Mouse (Mus musculus) hindlimb bud, embryonic 11.5 days (tissue): ENCODE measurements around the gene Wipf1.

Experiments
- DNase-seq: peaks from one replicate; pipeline ENCODE4 v3.0.0-alpha.2; 2012; ENCODE audit warnings: low read depth, low spot score; ENCODE audit errors: extremely low spot score

Gene Wipf1

DNA sequence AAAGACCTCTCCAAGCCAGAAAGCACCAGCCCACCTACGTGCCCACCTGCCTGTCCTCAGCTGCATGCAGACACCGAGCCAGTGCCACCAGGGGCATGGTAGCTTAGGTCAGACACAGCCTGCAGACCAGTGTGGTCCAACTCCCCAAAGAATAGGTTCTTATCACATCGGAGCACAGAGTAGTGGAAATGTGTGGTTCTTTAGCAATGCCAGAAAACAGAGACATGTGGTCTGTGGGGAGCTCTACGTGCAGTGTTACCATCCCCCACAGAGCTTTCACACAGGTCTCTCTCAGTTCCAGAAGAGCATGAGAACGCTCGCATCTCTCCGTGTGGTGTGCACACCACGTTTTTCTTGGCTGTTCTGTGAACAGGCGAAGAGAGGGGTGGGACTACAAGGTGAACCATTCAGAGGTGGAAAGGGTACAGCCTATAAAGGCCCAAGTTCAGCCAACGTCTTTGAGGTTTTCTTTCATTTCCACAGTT lies 59.3 kb downstream of the Wipf1 start:
- DNase-seq = no peak

DNA sequence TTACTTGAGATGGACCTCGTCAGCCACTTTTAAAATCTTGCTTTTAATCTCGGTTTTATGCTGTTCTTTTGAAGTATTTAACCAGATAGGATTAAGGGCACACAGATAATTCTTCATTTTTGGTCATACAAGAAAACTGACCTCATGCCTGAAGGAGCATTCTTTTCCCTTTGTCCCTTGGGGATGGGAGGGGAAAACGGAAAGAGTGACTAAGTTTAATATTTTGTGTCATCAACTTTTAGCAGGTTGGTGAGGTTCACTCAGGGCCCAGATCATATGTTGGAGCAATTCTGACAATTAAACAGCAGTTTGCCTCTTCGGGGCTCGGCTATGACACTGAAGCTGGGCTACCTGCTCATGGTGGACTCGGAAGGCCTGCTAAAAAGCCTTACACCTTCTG lies 60.0 kb downstream of the Wipf1 start:
- no peak for DNase-seq

DNA sequence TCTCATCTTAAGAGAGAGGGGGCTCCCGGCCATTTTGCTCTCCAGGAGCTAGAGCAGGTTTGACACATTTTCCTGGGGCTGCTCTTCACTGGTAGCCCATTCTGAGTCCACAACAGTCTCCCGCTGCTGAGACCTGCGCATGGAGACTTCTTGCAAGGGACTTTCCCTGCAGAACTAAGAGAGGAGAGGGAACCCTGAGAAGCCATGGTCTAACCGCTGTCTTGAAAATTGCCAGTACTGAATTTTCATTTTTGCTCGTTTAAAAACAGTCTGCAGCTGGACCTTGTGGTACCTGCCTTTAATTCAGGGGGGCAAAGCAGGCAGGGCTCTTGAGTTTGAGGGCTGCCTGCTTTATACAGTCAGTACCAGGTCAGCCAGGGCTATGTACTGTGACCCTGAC lies 60.5 kb downstream of the Wipf1 start:
- no peak for DNase-seq

DNA sequence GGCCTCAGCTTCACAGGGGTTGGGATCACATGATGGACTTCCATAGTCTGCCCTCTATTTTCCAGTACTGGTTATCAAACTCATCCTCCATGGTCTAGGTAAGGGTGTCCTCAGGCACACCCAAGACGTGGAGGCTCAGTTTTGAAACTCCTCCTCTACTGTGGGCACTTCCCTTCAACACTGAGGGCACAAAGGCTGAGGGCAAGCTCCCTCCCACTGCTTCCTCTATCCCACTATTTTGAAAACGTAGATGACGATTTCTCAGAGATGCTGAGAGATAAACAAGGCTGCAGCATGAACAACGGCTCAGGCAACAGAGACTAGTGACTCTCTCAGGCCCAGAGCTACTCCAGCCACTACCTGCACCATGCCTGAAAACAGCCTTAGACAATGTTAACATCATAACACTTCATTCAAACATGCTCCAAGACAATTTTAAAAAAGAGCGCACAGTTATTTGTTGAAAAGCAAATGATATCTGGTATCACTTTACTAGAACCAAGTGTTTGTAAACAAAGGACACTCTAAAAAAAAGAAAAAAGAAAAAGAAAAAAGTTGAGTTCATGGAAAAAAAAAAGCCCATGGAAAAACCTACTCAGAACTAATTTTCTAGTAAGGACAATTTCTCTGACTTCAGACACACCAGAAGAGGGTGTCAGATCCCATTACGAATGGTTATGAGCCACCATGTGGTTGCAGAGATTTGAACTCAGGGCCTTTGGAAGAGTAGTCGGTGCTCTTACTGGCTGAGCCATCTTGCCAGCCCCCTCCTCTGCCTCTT lies 62.3 kb downstream of the Wipf1 start:
- DNase-seq = no peak

DNA sequence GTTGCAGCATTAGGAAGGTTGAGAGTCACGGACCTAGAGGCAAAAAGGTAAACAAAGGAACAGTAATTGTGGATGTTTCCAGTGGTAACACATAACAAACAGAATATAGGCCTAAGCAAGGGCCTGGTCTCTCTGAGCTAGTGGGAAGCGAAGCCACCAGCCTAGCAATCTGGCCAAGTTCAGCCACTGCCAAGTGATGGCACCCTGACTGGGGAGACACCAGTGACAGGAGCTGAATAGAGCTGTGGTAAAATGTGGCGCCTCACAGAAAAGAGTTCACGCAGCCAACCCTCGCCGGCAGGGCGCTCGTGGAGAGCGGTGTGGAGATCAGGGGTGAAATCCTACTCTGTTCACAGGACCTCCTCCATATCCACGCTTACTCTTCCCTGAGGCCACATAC lies 63.1 kb downstream of the Wipf1 start:
- DNase-seq = no peak

DNA sequence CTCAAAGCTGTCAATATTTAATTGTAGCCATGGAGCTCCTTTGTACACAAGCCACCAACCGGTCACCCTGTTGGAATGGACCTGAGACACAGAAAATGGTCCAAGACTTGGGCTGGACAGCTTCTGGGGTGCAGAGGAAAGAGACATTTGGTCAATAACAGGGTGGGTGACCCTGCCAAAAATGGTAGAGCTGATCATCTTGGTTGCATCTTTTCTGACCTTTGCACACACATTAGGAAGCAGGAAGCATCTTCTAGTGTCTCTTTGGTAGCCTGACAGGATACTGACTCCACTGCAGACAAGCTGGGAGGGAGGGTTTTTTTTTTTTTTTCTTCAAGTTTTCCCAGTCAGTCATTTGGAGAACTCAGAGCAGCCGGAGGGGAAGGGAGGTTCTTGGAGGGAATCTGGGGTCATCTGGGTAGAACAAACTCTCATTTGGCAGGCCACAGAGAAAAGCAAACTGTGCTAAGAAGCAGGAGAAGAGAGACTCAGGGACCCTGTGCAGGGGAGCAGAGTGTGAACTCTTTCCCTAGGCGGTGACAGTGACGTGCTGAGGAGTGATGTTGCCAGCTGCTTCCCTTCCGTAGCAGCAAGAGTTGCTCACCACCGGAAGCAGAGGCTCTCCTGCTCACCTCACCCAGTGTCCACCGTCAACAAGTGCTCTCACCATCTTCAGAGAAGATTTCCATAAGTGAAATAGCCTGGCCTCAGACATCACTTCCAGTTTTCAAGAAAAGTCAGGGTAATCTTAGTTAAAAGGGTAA lies 65.9 kb downstream of the Wipf1 start:
- no peak for DNase-seq

DNA sequence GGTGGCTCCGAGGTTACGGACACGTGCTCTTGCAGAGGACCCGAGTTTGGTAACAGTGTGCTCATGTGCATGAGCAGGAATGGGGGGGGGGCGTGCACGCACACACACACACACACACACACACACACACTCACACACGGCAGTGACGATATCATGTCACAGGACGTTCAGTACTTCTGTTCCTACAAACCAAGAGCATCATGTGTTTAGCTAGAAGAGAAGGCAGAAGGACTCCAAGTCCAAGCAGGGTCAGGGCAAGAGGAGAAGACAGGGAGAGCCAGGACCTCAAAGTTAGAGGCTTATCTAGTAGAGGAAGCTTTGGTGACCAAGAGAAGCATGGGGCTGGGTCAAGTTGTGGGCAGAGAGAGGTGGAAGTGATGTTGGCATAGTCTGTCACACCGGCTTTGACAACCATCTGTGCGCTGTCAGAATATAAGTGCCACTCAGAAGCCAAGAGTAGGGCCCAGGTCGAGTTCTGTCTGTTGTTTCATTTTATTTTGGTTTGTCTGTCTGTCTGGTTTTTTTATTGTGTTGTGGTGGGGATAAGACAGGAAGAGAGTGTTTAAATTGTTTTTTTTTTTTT lies 66.7 kb downstream of the Wipf1 start:
- no peak for DNase-seq

DNA sequence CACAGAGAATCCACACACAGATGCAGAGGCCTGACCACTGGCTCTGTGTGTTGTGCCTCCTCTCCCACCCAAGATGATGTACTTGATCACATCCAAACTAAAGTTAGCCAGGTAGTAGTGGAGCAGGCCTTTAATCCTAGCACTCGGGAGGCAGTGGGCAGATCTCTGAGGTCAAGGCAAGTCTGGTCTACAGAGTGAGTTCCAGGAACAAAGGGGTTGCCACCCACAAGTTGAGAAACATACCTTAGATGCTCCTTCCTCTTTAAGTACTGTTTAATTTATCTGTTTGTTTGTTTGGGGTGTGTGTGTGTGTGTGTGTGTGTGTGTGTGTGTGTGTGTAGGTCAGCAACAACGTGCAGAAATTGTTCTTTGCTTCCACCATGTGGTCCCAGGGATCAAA lies 67.3 kb downstream of the Wipf1 start:
- DNase-seq = no peak

DNA sequence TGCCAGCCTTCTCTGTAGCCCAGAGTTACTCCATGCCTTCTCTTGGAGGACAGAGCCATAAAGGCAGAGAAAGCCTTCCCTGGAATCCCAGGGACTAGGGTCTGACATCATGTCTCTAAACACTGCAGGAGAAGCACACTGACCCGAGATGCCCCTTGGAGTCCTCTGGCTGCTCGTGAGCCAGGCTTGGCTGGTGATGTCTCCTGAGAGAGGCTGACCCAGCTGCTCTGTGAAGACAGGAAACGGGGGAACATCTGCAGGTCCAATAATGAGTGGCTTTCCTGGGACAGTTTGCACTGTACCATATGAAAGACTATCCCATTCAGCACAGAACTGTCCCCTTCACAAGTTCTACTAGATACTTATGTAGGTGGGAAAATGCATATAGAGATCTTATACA lies 69.4 kb downstream of the Wipf1 start:
- no peak for DNase-seq

DNA sequence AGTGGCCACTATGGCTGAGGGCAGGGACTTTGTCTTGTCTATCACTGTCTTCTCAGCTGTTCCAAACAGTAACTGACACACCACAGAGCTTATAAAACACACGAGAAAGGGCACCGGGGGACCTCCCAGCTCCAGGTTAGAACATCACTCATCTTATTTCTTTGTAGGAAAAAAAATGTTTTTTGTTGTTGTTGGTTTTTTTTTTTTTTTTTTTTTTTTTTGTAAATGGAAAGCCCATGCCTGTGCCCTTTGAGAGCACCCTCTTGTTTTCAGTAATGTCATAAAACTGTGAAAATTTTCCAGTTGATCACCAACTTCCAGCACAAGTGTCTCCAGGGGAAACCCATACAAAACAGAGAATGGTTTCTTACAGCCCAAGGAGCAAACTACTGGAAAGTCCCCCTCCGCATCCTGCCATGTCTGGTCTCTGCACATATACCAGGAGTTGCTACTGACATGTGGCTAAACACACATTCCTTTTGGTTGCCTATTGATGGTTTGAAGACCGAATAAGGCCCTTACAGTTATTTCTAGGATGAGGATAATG lies 69.9 kb downstream of the Wipf1 start:
- DNase-seq = no peak

DNA sequence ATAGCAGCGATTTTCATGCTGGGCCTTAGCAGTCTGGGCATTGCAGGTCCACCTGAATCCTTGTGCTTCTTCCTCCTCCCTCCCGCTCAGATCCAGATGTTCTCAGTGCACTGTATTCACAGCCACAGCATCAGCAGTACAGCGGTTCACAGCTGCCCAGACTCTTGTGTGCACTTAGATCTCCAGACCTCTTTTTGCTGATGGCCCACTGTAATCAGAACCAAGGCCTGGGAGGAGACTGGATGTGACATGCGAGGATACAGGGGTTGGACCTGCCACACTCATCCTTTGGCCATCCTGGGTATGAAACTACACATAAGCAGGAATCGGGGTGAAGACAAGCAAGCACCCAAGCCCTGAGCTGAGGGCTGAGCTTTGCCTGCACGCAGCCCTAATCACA lies 72.6 kb downstream of the Wipf1 start:
- DNase-seq = no peak

DNA sequence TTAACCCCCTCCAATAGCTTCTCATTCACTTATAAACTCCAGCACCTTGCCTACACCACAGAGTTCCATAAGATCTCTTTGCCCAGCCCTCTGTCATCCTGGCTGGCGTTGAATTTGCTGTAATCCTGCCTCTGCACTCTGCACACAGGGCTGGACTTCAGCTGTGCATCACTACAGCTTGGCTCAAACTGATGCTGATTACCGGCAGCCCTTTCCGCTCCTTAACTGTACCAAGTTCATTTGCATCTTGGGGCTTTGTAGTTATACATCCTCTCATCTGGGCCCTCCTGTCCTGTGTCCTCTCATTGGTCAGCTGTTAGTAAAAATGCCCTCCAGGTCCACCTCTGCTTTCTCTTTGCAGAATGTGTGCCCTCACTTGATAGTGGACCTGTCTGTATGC lies 73.4 kb downstream of the Wipf1 start:
- no peak for DNase-seq

DNA sequence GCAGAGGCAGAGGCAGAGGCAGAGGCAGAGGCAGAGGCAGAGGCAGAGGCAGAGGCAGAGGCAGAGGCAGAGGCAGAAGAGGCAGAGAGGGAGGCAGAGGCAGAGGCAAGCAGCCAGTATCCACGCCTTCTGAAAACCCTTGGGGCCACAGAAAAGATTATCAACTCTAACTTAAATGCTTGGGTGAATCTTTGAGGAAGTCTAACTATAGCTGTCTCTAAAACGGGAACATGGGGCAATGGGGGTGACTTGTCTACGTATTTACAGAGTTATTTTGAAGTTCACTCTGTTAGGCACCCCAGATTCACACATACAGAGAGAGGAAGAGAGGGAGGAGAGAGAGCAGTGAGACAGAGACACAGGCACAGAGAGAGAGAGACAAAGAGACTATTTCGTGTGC lies 74.0 kb downstream of the Wipf1 start:
- no peak for DNase-seq

DNA sequence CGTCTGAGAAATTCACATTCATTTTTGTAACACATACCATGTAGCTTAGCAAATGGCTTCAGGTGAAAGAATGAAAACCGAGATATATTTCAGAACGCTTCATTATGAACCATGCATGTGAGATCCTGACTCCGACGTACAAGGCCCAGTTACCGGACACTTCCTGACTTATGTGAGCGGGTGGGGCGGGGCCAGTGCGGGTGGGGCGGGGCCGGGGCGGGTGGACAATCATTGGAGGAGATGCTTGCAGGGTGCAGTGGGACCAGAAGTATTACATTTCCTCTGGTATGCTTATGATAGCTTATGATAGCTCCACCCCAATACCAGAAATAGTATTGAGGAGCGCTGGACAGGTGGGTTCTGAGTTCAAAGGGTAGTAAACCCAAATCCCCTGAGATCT lies 74.9 kb downstream of the Wipf1 start:
- no peak for DNase-seq

DNA sequence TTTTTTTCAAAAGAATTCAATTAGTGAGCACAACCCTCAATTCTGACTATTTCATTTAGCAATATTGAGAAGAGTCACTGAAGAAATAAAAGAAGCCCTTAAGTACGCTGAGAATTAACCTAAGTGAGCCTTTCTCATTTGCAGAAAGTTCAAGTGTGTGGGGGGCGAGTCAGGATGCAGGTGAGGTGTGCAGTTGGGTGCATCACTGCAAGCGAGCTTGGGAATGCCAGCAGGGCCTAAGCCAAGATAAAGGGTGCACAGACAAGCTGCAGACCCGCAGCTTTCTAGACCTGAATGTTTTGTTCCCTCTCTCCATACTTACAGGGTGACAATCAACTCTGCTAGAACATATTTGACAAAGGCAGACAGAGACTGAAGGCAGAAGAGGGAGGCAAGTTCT lies 75.3 kb downstream of the Wipf1 start:
- DNase-seq = no peak

DNA sequence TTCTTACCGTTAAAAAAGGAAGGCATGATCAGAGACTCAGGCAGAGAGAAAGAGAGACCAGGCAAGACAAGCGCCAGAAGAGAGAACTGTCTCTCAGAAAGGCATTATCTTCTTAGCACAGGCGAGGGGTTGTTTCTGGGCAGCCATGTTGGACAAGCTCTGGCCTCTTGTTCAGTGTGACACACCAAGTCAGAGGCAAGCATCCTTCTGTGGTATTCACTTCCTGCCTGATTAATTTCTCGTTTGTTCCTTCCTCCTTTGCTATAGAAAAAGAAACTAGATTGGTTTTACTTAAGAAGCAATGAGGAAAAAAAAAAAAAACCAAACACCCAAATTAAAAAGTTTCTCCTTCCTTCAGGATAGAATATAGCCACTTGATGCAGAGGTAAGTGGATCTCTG lies 75.8 kb downstream of the Wipf1 start:
- DNase-seq = no peak

DNA sequence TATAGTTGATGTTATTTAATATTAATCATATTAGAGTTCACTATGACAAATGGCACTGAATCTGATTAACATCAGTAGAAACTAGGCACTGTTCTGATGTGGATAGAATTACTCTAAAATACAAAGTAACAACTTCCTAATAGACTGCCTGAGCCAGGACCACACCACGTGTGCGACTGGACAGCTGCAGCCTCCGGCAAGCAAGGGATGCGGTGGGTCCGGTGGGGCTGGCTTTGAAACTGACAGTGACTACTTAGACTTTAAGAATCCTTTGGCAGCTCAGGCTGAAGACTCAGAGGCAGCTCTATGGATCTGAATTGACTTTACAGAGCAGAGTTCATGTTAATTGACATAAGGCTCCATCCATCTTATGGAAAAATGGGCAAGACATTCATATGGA lies 76.4 kb downstream of the Wipf1 start:
- DNase-seq = no peak

DNA sequence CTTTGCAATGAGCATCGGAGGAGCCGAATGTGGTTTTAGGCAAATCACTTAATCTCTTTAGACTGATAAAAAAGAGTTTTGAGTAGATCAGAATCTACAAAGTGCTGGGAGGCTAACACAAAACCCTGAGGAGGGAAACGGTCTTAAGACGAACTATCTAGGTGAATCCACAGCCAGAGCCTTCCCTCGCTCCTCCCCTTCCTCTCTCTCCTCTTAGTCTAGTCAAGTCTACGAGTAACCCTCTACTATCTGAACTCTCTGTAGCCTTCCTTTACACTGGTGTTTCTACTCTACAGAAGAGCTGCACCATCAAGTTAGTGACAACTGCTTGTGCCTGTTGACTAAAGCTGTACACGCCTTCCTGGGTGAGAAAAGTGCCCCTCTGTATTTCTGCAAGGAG lies 77.0 kb downstream of the Wipf1 start:
- no peak for DNase-seq

DNA sequence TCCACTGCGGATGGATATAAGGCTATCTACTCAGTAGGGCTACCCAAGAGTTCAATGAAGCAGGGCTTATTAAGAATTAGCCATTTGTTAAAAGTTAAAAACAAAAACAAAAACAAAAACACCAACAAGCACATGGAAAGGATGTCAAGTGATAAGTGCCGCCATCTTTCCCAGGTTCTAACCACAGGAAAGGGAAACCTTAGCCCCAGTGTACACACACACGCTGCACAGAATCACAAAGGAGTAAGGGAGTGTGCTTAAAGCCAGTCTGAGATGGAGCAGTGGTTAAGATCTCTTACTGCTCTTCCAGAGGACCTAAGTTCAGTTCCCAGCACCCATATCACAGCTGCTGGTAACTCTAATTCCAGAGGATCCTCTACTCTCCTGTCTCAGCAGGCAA lies 78.0 kb downstream of the Wipf1 start:
- DNase-seq = no peak

DNA sequence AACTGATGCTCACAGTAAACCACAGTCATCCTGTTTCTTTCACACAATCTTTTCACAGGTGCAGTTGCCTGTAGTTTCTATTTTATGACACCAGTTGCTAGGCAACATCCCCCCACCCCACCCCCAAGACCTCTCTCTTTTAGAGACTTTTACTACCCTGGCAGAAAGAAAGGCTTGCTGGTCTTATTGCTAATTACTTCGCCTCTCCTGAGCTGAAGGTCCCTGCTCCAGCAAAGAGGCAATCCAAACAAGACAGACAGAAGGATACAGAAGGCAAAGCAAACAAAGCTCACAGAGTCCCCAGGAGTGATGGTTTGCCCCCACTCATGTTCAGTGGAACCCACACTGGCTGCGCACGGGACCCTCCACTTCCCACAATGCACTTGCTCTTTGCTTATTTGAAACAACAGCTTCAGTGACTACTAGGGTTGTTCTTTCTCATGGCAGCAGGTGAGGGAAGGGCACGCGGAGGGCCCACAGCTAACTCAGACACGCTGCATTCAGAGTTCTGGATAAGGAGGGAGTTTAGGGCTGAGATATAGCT lies 79.3 kb downstream of the Wipf1 start:
- peak; percentile 69 for DNase-seq

DNA sequence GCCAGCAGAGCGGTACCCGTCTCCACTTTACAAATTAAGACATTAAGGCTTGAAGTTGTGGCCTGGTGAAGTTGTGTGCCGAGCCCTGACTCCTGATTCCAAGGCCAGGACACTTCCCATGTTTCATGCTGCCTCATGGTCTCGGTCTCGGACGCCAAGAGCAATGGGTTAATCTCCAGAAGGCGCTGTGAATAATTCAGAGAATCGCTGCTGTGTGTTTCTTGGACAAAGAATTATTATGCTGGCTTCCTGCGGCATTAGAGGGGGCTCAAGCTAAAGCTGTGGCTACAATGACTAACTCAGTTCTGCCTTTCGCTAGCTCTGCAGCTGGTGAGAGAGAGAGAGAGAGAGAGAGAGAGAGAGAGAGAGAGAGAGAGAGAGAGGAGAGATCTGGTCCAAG lies 85.5 kb downstream of the Wipf1 start:
- DNase-seq = no peak

DNA sequence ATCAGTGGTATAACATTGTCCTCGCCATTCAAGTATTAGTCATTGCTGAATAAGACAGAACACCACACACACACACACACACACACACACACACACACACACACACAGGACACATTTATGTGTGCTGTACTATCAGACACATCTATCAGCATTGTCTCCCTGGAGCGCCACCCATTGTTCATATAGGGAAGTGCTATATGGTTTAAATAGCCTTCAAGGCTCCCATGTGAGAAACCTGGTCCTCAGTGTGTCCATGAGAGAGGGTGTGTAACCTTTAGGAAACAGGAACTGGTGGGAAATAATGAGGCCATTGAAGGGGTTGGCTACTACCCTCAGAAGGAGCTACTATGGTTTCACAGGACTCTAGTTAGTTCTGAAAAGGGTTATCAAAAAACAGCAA lies 87.5 kb downstream of the Wipf1 start:
- no peak for DNase-seq
